Mouse (Mus musculus) MEL-GATA-1-ER (cell line): ENCODE data around the gene Mrpl52.
A peak's percentile ranks its signal among the peaks of the same experiment; 100 is the strongest.

ENCODE experiments used
- DNase-seq: peaks from one replicate; pipeline ENCODE4 v3.0.0-alpha.2; 2012; ENCODE audit warnings: low read depth; ENCODE audit errors: extremely low read depth

Gene Mrpl52

DNA sequence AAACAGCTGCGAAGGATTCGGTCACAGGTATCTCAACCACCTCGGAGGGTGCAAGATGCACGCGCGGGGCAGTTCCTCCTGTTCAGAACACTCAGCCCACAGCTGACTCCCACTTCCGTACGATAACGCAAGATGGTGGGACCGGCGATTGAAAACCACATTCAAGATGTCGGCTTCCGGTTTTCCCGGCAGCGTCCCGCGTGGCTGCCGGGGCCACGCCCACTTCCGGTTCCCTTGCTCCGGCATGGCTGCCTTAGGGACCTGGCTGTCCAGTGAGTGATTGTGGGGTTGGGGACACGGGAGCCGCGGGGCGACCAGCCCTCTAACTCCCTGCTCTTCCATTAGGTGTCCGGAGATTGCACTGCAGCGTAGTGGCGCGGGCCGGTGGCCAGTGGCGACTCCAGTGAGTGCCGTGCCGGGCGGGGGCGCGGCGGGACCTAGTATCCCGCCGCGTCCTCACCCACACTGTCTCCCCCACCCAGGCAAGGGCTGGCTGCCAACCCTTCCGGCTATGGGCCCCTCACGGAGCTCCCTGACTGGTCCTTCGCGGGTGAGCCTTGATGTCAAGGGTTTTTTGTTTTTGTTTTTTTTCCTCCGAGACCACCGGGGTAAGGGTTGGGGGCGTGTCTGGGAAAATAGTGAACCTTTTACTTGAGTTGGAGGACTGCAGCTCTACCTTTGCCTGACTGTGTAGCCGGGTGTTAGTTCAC, at the start of gene Mrpl52:
TSS of gene Mrpl52 (plus strand) at position 221 of the 710 bp plus-strand sequence.
- peak; percentile 94 for DNase-seq

GRCm38 (mm10) chr14:54377166-54377565, 49.5 kb upstream of the Mrpl52 start:
- no peak for DNase-seq

DNA sequence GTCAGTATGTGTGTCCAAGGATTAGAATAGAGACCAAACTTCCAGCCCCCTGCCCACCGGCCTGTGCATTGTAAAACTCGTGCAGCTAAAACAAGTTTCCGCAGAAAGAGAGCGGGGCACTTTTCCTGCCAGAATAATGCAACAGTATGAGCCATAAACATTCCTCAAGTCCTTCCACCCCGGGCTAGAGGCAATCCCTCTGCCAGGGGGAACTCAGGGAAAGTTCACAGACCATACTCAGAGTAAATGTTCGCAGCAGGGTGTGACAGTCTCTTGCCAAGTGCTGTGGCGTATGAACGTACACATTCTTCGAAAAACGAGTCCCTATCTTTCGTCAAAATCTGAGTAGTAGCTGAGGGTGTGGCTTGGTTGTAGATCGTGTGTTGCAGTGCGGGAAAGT, 47.1 kb upstream of the Mrpl52 start:
- no peak for DNase-seq

DNA sequence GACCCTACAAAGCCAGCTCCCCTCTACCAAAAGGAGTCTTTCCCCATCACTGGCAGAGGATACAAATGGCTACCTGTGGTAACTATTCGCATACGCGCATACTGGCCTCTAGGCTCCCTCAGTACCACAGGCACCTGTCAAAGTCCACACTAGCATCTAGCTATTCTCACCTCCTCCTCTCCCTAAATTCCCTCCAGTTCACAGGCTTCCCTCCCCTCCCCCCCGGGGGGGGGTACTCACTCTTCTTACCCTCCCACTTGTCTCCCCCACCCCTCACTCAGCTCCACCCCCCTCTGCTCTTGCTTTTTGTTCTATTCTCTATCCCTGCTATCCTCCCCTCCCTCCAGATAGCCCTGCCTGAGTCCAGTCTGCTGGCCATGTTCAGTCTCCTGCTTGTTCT, 46.1 kb upstream of the Mrpl52 start:
- DNase-seq: no peak

- DNase-seq: no peak
These were observed 44.9 kb upstream of the Mrpl52 start for GRCm38 (mm10) chr14:54381816-54382215.

DNA sequence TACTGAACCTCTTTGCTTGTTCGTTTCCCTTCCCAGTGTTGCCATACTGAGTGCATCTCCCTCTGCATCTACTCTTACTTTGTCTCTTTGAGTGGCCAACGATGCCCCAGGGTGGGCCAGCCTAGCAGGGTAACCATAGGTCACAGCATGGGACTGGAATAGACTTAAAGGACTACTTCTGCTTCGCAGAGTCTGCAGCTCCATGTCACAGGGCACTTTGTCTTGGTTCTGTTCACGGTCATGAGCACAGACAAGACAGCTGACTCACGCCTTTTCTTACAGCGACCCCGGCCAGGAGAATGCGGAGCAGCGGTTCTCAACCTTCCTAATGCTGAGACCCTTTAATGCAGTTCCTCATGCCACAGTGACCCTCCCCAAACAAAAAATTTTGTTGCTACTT, 44.1 kb upstream of the Mrpl52 start:
- DNase-seq: no peak

DNA sequence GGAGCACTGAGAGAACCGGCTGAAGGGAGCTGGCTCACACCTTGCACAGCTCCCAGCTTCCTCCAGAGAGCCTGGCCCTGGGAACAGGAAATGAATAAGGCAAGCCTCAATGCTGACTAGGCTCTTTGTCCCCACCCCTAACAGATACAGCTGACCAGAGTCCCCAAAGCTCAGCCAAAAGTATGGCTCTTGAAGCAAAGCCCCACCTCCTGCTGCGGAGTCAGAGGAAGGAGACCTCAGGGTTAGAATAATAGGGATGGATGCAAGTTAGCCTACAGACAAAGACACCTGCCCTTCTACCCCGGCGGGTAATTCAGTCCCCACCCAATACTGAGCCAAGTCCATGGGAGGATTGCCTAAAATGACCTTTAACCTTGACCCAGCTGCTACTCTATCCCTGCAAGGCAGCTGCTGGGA, 43.3 kb upstream of the Mrpl52 start:
- DNase-seq: no peak

GRCm38 (mm10) chr14:54384396-54384795, 42.3 kb upstream of the Mrpl52 start:
- DNase-seq: no peak

DNA sequence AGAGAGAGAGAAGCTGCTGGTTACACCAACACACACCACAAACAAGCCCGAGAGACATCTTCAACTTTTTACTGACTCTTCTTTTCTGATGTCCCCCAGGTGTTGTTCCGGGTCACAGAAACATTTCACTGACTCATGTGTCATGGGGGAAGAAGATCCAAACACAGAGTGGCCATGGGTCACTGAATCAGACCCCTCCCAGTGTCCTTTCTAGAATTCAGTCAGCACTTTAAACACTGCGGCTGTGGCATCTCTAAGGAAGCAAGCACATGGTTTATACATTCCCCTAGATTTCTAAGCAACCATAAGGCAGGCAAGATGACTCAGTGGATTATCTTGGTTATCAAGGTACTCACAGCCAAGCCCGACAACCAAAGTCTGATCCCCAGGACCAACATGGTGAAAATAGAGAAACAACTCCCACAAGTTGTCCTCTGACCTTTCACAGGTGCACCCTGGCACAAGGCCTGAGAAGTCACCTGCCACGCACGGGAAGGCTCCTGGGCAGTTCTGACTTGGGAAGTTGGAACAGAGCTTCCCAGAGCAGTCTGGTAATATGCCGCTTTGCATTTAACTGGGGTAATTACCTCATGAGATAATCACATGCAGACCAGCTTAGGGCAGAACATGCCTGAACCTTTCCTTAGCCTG, 40.6 kb upstream of the Mrpl52 start:
- DNase-seq: no peak

- no peak for DNase-seq
These were observed 39.2 kb upstream of the Mrpl52 start for GRCm38 (mm10) chr14:54387546-54387945.

DNA sequence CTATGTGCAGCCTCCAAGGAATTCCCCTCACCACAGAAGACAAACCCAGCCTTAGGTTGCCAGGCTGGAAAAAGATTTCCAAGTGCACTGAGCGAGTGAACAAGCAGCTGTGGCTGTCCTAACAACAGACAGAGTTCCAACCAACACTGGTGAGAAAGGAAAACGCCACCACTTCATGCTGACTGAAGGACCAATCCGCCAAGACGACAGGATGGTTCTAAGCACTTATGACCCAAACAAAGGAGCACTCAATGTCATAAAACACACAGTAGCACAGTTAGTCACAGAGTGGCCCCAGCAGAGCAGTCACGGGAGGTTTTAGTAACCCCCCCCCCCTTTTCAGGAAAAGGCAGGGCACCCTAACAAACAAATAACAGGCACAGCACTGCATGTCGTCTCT, 35.9 kb upstream of the Mrpl52 start:
- DNase-seq: no peak

- DNase-seq: no peak
These were observed 32.9 kb upstream of the Mrpl52 start for GRCm38 (mm10) chr14:54393794-54394193.

DNA sequence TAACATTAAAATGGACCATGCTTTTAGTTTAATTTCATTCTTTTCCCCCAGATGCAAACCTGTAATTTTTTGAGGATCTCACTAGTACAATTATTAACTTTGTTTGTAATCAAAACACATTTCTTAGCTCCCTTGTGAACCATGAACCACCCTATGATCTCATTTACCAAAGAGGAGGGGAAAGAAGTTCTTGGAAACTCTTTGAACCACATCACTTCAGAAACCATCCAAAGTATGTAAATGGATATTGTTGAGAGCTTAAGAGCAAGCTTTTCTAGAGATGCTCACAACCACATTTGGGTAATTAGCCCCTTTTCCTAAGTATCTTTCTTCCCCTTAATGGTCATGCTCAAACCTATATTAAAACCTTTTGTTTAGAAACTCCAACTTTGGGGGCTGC, 32.4 kb upstream of the Mrpl52 start:
- no peak for DNase-seq

GRCm38 (mm10) chr14:54396685-54397084, 30.0 kb upstream of the Mrpl52 start:
- no peak for DNase-seq

DNA sequence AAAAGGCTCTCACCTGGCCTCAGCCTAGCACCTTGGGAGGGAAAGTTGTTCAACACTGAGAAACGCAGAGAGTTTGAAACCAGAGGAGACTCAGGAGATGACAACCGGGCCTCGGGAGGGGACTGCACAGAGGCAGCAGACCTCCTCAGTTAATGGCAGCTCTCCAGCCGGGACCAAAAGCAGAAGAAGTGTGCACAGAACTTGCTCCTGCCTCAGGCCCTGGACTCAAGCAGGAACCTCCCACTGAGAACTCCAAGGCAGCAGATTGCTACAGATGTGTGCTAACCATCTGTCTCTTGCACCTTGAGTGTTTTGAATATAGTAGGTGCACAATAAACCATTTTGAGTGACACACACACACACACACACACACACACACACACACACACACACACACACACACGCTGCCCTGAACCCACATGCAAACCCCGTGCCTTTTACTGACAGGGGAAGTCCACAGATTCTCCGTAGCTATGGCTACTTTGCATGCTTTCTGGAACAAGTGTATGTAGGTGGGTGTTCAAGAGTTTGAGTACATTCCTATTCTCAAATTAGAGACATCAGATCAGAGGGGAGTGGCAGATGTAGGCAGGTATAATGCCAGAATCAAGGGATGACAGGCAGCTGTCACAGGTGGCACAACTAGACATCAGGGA, 28.7 kb upstream of the Mrpl52 start:
- DNase-seq: no peak

DNA sequence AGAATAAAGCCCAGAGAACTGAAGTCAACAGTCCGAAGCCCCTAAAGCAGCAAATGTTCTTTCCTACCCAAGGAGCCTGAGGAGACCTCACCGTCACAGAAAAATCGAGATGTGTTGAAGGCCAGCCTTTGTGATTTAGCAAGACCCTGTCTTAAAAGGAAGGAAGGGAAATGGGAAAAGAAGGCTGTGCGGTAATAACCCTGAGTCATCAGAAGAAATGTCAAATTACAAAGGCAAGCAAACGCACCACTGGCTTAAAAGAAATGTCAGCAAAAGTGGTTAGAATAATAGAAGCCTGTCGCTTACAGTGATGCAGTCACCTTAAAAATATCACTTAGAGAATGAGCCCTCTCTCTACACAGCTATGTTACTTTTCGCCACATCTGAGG, 28.2 kb upstream of the Mrpl52 start:
- DNase-seq: no peak

GRCm38 (mm10) chr14:54398921-54399382, 27.8 kb upstream of the Mrpl52 start:
- no peak for DNase-seq

DNA sequence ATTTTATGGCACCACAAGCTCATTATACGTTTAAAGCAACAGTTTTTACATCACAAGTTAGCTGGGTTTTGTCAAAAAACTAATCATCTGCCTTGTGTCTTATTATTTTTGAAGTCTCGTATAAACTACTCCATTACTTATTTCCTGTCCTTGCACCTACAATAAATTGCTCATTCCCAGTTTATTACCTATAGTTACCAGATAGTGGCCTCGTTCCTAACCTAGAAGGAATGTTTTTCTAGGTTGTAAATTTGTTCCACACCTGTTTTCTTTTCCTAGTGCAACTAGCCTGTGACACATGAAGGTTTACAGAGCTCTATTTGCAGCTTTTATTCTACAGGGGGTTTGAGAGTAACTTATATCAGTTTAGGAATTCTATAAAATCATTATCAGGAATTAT, 25.0 kb upstream of the Mrpl52 start:
- no peak for DNase-seq

GRCm38 (mm10) chr14:54408336-54409056, 18.2 kb upstream of the Mrpl52 start:
- no peak for DNase-seq

- no peak for DNase-seq
These were observed 17.6 kb upstream of the Mrpl52 start for GRCm38 (mm10) chr14:54409057-54409645.

- no peak for DNase-seq
These were observed 16.5 kb upstream of the Mrpl52 start for GRCm38 (mm10) chr14:54409980-54410810.
